Mouse (Mus musculus) cerebellum, postnatal 25 days (tissue): ENCODE data around the gene Map4k5.

Experiments used
- DNase-seq, 2 experiments: peaks; one replicate each; pipeline ENCODE4 v3.0.0; 2021; ENCODE audit warnings: mixed read lengths in 2 of 2

The Map4k5 gene

DNA sequence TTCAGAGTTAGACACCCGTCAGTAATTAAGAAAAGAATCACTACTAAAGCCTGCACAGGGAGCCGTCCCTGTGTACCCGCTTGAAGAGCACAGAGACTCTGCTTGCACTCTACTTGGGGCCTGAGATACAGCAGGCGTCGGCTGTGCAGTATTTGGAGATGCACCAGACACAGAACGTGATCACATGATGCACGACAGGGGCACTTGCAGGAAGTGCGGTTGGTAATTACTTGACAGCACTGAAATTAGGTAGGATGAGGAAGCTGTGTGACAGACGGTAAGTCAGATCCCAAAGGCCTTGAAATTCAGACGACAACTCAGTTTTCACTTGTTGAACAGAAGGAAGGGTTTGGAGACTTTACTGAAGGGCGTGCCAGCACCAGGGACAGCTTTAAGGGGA, 54.6 kb downstream of the Map4k5 start:
- DNase-seq: no peak

DNA sequence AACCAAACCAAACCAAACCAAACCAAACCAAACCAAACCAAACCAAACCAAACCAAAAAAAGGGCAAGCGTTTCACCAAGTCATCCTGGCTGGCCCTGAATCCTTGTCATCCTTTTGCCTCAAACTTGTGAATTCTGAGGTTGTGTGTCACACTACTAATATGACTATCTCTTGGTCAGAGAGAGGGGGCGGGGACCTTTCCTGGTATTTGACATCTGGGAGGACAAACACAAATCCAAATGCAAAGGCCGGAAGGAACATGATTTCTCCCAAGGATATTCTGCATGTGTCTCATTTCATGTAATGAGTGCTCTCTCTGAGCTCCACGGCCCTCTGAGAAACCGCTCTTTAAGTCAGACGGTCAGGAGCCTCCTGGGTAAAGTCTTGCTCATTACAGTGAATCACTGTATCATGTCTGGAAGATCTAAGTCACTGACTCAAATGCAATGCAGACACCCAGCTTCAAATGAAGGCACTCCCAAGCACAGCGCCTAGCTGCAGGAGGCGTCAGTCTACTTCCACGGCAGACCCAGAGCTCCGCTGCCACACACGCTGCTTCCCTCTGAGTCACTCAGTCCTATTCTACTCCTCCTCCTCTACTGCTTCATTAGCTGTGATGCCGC, 58.9 kb downstream of the Map4k5 start:
- DNase-seq: no peak

DNA sequence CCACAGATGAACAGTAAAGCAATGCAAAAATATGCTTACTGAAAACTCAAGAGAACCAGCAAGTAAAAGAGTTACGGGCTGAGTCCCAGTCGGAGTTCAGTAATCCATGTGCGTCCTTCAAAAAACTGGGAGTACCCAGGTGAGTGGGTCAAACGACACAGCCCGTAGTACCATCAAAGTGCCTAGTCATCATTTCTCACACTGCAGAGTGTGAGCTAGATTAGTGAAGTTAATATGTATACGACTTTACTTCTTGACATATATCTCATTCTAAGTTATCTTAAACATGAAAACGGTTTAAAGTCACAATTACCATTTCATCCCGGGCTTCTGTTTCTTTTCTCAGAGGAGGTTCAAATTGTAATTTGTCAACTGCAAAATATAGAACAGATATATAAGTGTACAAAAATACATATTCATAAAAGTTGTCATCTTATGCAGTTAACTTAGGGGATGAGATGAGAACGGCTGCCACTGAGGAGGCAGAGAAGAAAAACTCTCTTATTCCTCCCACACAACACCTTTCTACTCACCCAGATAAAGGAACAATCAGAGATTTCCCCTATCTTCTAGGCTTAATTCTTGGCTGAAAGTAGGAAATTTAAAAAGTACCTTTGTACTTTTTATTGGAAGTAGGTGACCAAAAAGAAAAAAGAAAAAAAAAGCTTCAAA, 61.6 kb downstream of the Map4k5 start:
- no peak for DNase-seq

DNA sequence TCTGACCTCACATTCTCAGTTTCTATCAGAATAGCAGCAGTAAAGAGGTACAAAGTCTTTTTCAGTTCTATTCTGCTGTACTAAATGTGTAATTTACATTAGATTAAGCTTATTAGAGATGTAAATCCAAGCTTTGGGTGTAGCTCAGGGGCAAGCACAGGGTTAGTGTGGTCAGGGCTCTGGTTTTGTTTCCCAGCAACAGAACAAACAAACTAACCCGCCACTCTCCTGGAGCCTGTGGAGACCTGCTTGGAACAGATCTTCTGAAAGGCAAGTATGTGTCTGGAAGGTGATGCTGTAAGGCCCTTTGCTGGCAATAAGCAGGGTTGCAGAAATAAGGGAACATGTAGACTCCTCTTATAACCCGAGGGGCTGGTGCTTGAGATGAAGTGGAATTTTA, 64.8 kb downstream of the Map4k5 start:
- DNase-seq: no peak

DNA sequence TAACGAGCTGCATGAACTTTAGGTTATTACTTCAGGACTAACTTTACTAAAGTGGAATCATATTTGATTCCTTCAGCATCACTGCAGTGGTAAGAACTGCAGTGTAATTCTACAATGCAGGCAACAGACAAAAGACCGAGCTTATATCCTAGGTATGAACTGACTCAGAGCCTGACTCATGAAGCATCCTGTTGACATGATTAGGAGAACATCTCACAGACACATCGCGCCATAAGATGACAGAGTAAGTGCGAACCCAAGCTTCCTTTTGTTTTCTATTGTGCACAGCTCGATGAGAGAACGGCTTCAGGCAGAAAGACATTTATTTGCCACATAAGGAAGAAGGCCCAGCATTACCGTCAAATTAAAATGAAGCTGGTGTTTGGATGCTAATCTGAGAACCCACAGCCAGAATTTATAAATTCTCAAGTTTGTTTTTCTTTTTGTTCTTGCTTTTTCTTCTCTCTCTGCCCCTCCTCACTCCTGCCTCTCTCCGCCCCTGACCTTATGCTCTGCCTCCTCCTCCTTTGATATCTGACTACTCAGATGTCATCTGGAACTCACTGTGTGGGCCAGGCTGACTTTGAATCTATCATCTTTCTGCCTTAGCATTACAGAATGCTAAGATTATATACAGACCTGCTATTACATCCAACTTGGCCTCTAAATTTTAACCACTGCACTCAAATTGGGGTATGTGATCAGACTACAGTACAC, 68.0 kb downstream of the Map4k5 start:
- DNase-seq: no peak

DNA sequence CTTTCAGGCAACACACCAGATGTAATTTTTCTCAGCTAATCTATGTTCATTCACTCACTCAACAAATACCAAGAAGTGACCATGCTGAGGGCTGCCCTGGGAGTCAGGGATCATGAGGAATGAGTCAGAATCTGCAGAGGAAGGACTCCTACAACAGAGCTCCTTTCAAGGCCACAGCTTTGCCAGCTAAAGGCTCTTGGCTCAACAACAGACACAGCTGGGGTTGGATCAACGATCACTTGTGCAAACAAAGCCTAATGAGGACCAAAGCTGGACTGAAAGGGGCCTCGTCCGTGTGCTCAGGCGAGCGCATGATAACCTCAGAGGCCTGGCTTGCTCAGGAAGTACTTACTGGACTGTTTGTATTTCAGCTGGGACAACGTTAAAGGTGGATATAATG, 78.7 kb downstream of the Map4k5 start:
- DNase-seq: no peak

DNA sequence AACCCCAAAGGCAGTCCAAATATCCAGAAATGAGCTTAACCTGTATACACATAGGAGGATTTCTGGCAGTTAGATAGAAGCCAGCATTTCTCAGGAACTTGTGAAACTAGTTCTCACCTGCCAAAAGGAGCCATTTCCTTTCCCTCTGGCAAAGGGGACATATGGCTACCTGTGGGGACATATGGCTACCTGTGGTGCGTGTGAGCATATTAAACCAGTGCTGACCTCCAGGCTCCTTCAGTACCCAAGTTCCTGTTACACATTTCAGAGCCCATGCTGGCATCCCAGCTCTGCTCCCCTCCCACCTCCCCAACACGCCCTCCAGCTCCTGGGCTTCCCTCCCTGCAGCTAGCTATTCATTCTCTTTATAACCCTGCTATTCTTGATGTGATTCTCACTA, 79.4 kb downstream of the Map4k5 start:
- DNase-seq: peak; percentile 14 to 28

DNA sequence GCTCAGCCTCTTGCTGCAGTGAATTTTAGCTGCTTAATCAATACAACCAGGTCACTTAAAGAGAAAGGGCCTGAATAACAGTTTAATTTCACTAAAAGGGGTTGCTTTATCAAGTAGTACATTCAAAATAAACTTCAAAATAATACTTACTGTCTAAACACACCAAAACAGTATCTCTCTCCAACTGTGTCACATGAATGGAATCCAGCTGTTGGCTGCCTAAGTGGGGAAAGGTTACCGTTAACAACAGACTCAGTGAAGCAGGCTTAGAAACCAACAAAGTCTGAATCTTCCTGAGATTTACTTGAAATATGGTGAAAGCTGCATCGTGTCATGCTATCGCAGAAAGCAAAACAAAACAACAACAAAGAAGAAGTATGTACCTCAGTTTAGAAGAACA, 80.0 kb downstream of the Map4k5 start:
- DNase-seq: no peak

DNA sequence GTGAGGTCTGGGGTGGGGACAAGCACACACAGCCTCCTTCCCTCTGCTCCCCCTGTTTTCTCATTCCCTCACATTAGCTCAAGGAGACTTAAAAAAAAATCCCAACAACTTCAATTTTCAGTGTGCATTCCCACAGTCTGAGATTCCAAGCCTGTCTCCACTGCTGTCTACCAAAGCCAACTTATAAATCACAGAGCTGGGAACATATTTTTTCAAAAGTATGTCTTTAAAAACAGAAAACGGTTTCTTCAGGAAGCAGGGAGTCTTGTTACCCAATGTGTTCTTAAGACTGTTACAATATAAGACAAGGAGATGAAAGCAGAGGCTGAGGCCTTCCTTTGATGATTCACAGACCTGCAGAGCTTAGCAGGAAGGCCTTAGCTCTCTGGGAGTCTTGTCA, 81.0 kb downstream of the Map4k5 start:
- no peak for DNase-seq

DNA sequence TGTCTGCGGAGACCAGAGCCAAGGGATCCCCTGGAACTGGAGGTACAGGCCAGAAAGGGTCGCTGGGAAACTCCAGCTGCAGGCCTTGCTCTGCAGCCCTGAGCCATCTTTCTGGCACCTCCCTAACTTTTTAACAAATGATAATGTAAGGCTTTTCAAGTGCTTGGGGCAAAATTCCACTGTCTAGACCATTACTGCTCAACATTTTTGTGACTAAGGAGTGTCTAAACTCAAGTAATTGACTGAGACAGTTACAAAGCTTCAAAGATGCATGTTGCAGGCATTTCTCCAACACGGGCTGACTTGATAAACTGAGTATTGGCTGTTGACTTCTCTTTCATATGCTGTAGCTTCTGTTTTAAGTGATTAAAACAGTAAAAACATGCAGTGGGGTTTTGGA, 83.6 kb downstream of the Map4k5 start:
- DNase-seq: no peak

DNA sequence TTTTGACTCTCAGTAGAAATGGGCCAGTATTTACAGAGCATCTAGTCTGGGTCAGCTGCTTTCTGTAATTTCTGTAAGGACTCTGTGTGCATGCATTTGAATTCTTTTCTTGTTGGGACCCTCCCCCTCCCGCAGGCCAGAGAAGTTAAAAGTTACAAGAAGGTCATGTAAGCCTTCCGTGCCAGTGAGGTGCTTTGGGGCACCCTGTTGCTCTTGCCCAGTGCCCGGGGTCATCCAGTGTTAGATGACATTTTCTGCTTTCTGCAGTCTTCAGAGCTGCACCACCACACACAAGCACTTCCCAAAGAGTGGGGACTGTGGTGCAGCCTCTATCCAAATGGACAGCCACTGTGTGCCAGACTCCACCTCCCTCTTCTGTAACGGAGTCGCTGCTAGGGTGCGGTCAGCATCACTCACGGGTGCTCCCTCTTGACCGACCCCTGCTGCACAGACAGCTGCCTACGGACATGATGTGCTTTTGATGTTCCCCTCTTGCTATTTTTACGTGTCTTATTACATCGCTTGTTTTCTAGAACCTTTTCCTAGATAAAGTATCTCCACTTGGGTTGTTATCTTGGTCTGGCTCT, 85.5 kb downstream of the Map4k5 start:
- DNase-seq: no peak

DNA sequence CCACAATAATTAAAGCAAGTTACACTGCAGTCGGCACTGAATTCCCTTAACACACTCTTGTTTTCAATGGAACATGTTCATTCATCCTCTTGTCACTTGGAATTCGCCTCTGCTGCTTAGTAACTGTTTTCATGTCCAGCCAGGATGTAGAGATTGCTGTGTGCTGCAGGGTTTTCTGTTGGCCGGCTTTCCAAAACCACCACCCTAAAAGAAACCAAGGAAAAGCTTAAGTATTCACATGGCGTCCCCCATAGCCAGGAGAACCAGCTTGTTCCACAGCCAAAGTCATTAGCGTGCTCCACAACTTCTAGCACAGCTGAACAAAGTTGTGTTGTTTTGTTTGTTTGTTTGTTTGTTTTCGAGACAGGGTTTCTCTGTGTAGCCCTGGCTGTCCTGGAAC, 87.9 kb downstream of the Map4k5 start:
- no peak for DNase-seq

DNA sequence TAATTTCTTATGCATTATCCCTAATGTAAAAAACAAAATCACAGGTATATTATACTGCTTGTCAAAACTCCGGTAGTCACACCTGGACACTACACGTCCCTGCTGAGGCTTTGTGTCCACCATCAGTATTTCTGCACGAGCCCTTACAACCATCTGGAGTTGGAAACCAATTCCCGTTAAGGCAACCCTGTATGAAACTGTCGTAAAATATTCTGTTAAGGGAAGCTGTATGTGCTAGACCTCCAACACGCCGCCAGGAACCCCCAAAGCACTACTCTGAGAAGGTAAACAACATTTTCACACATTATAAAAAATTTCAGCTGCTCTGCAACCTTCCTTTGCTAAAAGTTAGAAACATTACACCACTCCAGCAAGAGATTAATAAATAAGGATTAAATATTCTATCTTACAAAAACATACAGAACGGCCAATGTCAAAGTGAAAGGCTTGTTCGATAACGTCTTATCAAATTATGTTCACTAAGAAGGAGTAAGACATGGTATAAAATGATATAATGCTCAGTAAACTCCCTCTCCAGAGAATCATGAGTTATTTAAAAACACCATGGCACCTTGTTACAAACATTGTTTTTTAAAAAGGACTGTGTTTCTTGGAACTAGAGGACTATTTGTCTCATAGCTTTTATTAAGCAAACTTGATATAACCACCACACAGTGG, 88.5 kb downstream of the Map4k5 start:
- DNase-seq: no peak

DNA sequence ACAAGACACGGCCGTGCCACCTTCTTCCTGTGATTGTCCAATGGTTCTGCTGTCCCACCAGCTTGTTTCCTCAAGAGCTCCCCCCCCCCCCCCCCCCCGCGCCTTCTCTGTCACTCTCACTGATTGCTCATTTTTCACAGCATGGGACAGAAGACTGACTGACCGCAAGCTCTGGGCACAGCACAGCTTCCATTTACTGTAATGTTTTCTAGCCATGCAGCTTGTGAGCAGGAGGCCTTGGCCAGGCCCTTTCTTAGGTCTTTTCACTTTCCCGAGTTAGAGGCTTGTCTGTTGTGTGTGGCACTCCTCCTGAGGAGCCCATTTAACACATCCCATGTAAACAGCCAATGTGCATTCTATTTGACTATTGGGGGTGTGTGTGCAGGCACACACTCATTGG, 89.8 kb downstream of the Map4k5 start:
- no peak for DNase-seq

DNA sequence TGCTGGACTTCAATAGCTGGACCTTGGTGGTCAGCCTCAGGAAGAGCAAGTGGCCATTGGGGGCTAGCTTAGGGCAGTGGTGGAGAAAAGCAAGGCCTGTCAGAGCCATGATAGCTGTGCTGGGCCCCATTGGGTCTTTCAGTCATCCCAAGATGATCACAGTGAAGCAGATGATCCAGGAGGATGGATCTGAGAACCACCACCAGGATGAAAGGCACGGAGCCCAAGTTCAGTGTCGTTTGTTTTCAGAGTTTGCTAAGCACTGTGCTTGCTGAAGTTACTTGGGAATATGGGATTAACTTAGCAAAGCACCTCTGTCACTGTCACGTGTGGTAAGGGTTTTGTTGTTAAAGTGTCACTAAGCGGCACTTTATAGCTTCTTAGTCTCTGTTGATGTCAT, 92.4 kb downstream of the Map4k5 start:
- DNase-seq: no peak

DNA sequence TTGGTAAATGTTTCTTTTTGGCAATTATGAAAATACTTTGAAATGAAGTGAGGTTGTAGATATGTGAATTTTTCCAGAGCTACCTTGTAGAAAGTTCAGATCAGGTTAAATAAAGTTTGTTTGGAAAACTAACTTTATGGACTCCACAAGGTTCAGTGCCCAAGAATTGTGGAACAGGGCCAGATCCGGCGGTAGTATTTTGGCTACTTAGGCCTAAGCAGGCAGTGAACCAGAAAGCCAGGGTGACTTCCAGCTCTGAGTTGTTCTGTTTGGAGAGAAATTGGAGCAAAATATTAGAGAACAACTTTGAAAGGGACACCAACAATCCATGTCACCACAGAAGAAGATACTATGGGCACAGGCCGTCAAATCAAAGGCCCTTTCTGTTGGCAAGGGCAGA, 96.7 kb downstream of the Map4k5 start:
- no peak for DNase-seq

DNA sequence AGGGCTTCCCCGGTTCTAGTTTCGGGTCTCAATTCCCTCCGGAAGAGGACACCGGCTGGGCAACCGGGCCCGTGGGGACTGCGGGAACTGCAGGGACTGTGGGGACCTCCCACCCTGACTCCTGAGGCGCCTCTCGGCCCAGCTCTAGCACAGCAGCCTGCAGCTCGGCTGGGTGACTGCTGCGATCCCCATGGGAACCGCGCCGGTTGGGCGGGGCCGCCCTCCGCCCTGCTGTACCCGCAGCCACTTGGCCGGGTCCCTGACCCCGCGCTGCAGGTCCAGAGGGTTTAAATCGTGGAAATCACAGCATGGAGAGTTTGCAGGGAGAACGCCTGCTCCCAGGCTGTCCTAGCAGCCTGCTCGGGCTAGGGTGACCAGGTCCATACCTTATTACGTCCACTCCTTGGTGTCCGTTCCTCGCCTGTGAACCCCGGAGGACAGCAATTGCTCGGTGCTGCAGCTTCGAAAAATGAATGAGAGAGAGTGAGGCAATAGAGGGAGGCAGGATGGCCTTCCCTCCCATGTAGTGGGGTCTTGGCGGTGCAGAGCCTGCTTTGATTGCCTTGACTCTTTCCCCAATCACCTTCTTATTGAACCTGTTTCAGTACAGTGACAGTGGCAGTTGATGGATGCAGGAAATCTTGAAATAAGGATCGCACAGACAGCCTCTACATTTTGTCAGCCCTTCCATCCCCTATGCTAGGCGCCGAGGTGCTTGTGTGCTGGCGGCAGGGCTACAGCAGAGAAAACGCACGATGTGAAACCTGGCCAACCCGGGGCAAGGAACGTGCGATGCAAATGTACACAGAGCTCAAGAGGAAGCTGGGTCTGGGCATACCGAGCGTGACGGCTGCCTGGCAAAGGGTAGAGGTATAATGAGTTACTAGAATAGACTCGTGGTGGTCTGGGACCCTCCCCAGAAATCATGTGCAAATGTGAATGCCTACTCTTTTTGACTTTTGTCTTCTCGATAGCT, 102.2 kb downstream of the Map4k5 start, which contains the start of gene Cdkl1:
Gene Cdkl1, minus strand, starts transcription at position 738 of the 976 bp plus-strand sequence.
- peak; percentile 78 to 81 for DNase-seq

DNA sequence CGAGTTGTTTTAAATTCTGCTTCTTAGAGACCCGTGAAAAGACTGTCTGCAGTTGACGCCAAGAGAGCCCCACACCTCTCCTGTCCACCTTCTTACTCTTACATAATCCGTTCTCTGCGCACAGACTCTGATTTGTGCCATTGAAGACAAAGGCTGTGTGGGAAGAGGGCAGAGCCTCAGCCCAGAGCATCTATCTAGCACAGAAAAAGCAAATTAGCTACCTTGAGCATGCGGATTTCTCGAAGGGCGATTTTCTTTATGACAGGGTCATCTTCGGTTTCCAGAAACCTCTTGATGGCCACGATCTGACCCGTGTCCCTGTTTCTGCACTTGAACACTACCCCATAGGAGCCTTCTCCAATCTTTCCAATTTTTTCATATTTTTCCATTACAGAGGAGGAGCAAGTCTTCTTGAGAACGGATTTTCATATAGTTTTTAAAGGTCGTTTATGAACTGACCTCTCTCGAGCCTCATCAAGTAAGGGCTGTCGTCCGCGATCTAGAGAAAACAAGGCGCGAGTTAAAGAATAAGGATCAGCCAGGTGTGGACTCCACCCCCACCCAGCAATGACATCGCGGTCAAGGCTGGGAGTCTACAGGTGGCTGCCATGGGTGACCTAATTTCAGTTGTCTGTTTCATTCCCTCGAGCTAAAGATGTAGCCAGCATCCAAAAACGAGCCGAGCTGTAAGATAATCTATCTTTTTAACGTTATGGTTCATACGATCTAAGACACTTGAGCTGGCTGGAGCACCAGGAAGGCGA, 103.1 kb downstream of the Map4k5 start:
- peak; percentile 39 to 66 for DNase-seq

DNA sequence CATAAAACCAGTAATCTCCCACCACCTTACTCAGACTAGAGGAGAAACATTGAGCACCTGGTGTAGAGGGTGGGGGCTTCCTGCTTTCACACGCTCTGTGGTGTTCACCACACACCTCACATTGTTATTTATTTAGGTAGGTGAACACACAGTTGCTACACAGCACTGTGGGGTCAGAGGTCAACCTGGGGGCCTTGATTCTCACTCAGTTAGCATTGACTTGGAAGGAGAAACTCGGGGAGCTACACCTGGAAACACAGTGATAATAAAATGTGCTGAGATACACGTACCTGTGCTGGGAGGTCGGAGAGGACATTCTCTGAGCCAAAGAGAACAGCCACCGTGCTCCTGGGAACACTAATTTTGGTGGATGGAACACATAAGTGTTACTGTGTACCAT, 104.6 kb downstream of the Map4k5 start:
- no peak for DNase-seq

DNA sequence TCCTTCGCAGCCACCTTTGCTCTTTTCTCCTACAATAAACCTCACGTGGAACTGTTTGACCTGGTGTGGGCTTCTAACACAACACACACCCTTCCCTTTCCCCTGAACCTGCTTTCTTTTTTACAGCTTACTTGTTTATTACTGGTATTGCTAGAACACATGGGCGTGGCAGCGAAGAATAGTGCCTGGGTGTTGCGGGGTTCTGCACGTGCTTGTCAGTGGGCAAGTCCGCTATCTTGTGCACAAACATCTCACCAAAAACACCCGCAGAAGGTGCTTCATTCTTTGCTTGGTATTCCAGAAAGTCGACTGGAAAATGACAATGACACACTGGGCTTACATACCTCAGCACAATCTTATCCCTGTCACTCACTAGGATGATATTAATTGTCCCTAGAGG, 107.5 kb downstream of the Map4k5 start:
- no peak for DNase-seq
